Mouse (Mus musculus) ES-E14 (cell line): ENCODE results near the gene Fam92b. TPM values are rescaled to one million over a fixed set of nuclear protein-coding genes. Genes with fewer than 3 reads are reported as not detected.

ENCODE experiments used
- DNase-seq: peaks from one replicate; pipeline ENCODE4 v3.0.0-alpha.2; 2013; ENCODE audit warnings: low read depth, low spot score
- H3K27ac ChIP-seq: 2 replicates; pipeline ENCODE4 v1.5.1; 2012; ENCODE audit warnings: low read depth, mild to moderate bottlenecking, low read length, moderate library complexity, mixed read lengths; ENCODE audit not compliant: poor library complexity, insufficient read depth, severe bottlenecking
- H3K36me3 ChIP-seq: 2 replicates; pipeline ENCODE4 v1.6.1; 2012; ENCODE audit warnings: mild to moderate bottlenecking, low read length, moderate library complexity, mixed read lengths; ENCODE audit not compliant: control insufficient read depth, poor library complexity, insufficient read depth, severe bottlenecking
- H3K4me1 ChIP-seq, 2 experiments: fragments of 150-350 bp in 1 of 2; sonication (generic) in 1 of 2; 2 replicates each; pipeline ENCODE4 v1.6.1; 2012; ENCODE audit warnings: low read length in 2 of 2, mild to moderate bottlenecking in 1 of 2, mixed read lengths in 1 of 2; ENCODE audit not compliant: control insufficient read depth in 2 of 2, insufficient read depth in 2 of 2, poor library complexity in 1 of 2
- H3K4me3 ChIP-seq, 2 experiments: fragments of 150-350 bp in 1 of 2; sonication (generic) in 1 of 2; 2 replicates each; pipeline ENCODE4 v1.5.1; 2012; ENCODE audit warnings: low read length in 2 of 2, low read depth in 1 of 2, mild to moderate bottlenecking in 1 of 2, mixed read lengths in 1 of 2; ENCODE audit not compliant: insufficient read depth in 1 of 2, poor library complexity in 1 of 2, severe bottlenecking in 1 of 2
- H3K9ac ChIP-seq: 2 replicates; pipeline ENCODE4 v1.6.1; 2012; ENCODE audit warnings: low read depth, mild to moderate bottlenecking, low read length, mixed read lengths; ENCODE audit not compliant: poor library complexity, insufficient read depth, severe bottlenecking
- H3K9me3 ChIP-seq: fragments of 150-350 bp; sonication (generic); 2 replicates; pipeline ENCODE4 v1.6.1; 2012; ENCODE audit warnings: low read depth, mild to moderate bottlenecking, low read length; ENCODE audit not compliant: control insufficient read depth, insufficient read depth
- CHD2 ChIP-seq: IDR thresholded peaks from 2 replicates; pipeline ENCODE4 v1.6.1; 2014; ENCODE audit warnings: mild to moderate bottlenecking, low read depth, low read length, inconsistent platforms
- HCFC1 ChIP-seq: IDR thresholded peaks from 2 replicates; pipeline ENCODE4 v1.6.1; 2012; ENCODE audit warnings: low read length, inconsistent platforms, borderline replicate concordance; ENCODE audit not compliant: insufficient read depth
- MAFK ChIP-seq: IDR thresholded peaks from 2 replicates; pipeline ENCODE4 v1.6.1; 2014; ENCODE audit warnings: mild to moderate bottlenecking, low read depth, low read length, inconsistent platforms; ENCODE audit not compliant: insufficient read depth
- ZC3H11A ChIP-seq: IDR thresholded peaks from 2 replicates; pipeline ENCODE4 v1.6.1; 2012; ENCODE audit warnings: low read depth, mild to moderate bottlenecking, inconsistent platforms, low read length, borderline replicate concordance
- ZNF384 ChIP-seq: IDR thresholded peaks from 2 replicates; pipeline ENCODE4 v1.6.1; 2012; ENCODE audit warnings: low read depth, low read length, inconsistent platforms
- in situ Hi-C, 2 experiments: fragments of 600-800 bp; cut with MboI; formaldehyde crosslinking; loops; one replicate each; pipeline ENCODE4 v1.15.1; 2025; ENCODE audit warnings: low sequenced_read_pairs in 2 of 2, inconsistent platforms in 1 of 2; ENCODE audit not compliant: unreplicated experiment in 2 of 2
- total RNA-seq: library from RNA; depleted of rRNA; stranded (reverse); fragments of 300-350 nt; gene quantifications from 2 replicates; pipeline ENCODE4 v1.2.3, GENCODE M21; 2012

Gene Fam92b
- total RNA-seq, 1 experiment, result not detected

- H3K4me1 ChIP-seq, result peaks cover 0 to 11% of the 10 kb centered on the region in 2 experiments; a peak in 1 of 4 replicates
- DNase-seq, result no peak
- H3K9me3 ChIP-seq, result no peaks in the 10 kb centered on the region
- H3K9ac ChIP-seq, result no peak overlapping the region
- TF ChIP-seq ZC3H11A, result no peak
- no peak for TF ChIP-seq ZNF384
- TF ChIP-seq MAFK, result no peak
- TF ChIP-seq HCFC1, result no peak
- TF ChIP-seq CHD2, result no peak
- no peak overlapping the region for H3K4me3 ChIP-seq
- in situ Hi-C loops, result no loop called here
- H3K27ac ChIP-seq, result no peak overlapping the region
- no peaks in the 10 kb centered on the region for H3K36me3 ChIP-seq
Measured at GRCm38 (mm10) chr8:120212596-120212995, 35.3 kb upstream of the Fam92b start.

DNA sequence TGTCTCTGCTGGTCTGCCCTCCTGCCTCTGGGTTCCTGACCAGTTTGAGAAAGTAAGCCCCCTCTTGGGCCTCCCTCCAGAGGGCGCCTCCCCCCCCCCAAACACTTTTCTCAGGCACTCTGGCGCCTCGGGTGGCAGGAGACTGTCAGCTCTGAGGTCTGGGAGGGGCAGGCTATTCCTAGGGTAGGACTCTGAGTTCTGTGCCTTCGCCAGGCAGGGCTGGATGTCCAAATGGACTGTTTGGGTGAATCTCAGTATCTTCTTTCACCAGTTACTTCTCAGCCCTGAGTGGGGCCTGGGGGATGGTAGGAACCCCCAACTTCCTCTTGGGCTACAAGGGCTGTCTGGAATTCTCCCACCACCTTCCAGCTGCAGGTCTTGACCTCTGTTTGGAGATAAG is 34.1 kb upstream of the Fam92b start:
- DNase-seq, result no peak
- Histone ChIP-seq H3K9ac (no peak overlapping the region), H3K36me3 (no peaks in the 10 kb centered on the region), H3K27ac (no peak overlapping the region), H3K9me3 (no peaks in the 10 kb centered on the region), H3K4me3 (no peak overlapping the region), H3K4me1 (peaks cover 0 to 3% of the 10 kb centered on the region in 2 experiments; a peak in 1 of 4 replicates)
- TF ChIP-seq MAFK, result no peak
- TF ChIP-seq CHD2, result no peak
- no peak for TF ChIP-seq ZC3H11A
- no peak for TF ChIP-seq ZNF384
- no peak for TF ChIP-seq HCFC1
- in situ Hi-C loops, result no loop called here

DNA sequence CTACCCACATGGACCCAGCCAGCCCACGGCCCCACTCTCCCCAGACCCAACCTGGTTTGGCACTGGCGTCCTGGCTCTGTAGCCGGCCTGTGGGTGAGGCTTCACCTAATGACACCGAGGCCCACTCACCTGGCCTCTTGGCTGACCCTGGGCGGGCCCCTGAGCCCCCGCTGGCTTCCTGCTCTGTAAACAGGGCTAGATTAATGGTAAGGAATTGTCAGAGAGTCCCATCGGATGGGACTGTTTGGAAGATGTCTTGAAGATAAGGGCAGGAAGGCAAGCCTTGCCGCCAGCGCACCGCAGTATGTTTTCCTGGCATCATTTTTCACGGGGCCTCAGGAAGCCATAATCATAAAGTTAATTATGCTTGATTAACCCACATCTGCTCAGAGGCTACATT is 30.8 kb upstream of the Fam92b start:
- H3K36me3 ChIP-seq, result no peaks in the 10 kb centered on the region
- TF ChIP-seq HCFC1 (no peak), MAFK (no peak), ZNF384 (no peak), CHD2 (no peak), ZC3H11A (no peak)
- H3K9ac ChIP-seq, result no peak overlapping the region
- in situ Hi-C loops, result no loop called here
- H3K27ac ChIP-seq, result no peak overlapping the region
- H3K4me1 ChIP-seq, result peaks cover 0 to 3% of the 10 kb centered on the region in 2 experiments; a peak in 1 of 4 replicates
- no peaks in the 10 kb centered on the region for H3K9me3 ChIP-seq
- no peak overlapping the region for H3K4me3 ChIP-seq
- no peak for DNase-seq

DNA sequence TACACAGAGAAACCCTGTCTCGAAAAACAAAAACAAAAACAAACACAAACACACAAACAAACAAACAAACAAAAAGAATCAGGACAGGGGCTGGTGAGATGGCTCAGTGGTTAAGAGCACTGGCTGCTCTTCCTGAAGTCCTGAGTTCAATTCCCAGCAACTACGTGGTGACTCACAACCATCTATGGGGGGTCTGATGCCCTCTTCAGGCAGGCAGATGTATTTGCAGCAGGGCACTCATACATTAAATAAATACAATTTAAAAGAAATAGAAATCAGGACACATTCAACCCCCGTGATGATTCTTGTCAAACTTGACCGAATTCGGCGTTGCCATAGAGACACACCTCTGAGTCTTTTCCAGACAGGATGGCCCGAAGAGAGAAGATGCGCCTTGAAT is 30.1 kb upstream of the Fam92b start:
- peaks cover 0 to 3% of the 10 kb centered on the region in 2 experiments; a peak in 1 of 4 replicates for H3K4me1 ChIP-seq
- no peak for DNase-seq
- H3K9ac ChIP-seq, result no peak overlapping the region
- no peaks in the 10 kb centered on the region for H3K9me3 ChIP-seq
- H3K4me3 ChIP-seq, result no peak overlapping the region
- in situ Hi-C loops, result no loop called here
- no peak overlapping the region for H3K27ac ChIP-seq
- TF ChIP-seq HCFC1 (no peak), CHD2 (no peak), ZC3H11A (no peak), MAFK (no peak), ZNF384 (no peak)
- H3K36me3 ChIP-seq, result no peaks in the 10 kb centered on the region

DNA sequence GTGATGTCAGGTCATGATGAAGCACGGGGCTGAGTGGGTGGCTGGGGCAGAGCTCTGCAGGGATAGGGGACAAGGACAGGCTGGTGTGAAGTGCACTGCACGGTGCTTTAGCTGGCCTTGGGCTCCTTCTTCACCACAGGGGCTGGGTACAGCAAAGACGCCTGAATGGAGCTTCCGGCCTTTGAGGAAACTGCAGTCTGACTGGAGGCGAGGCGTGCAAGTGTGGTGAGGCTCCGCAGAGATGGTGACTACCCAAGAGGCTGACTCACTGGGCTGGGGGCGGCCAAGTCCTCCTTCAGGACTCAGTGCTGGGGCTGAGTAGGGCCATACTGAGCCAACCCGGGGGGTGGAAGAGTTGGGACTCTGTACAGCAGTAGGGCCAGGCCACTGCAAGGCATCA is 28.6 kb upstream of the Fam92b start:
- Histone ChIP-seq H3K4me3 (no peak overlapping the region), H3K9ac (no peak overlapping the region), H3K9me3 (no peaks in the 10 kb centered on the region), H3K36me3 (no peaks in the 10 kb centered on the region), H3K27ac (no peak overlapping the region), H3K4me1 (peaks cover 0 to 3% of the 10 kb centered on the region in 2 experiments; a peak in 1 of 4 replicates)
- in situ Hi-C loops, result no loop called here
- TF ChIP-seq CHD2, result no peak
- TF ChIP-seq HCFC1, result no peak
- TF ChIP-seq ZNF384, result no peak
- TF ChIP-seq MAFK, result no peak
- TF ChIP-seq ZC3H11A, result no peak
- DNase-seq, result no peak
